Mouse (Mus musculus) neural tube, embryonic 10.5 days (tissue): ENCODE results near the gene Rabgef1.

Experiments
- DNase-seq: peaks from one replicate; pipeline ENCODE4 v3.0.0-alpha.2; 2017; ENCODE audit warnings: low spot score; ENCODE audit errors: extremely low spot score

The Rabgef1 gene

DNA sequence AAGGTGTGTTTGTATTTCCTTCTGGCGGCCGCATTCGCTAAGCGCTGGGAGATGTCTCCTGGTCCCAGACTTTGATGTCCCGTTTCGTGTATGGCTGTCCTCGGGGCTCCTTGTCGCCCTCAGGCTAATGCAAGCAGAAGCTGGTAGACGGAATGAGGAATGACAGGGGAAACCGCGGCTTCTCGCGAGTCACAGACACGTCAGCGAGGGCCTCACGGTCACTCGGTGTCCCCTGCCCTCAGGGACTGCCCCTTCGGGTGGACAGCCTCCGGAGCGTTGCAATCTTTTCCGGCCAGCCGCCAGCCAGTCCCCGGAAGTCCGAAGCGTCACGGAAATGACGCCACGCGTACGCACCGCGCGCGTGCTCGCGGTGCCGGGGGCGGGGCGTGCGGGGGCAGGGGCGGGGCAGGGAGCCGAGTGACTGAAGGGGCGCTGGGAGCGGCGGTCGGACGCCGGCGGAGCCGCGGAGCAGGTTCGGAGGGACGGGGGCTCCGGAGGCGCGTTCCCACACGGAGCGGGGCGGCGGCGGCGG, at the start of gene Rabgef1:
Gene Rabgef1, plus strand, starts transcription at position 376 of the 532 bp plus-strand sequence.
- DNase-seq, result peak; percentile 97

DNA sequence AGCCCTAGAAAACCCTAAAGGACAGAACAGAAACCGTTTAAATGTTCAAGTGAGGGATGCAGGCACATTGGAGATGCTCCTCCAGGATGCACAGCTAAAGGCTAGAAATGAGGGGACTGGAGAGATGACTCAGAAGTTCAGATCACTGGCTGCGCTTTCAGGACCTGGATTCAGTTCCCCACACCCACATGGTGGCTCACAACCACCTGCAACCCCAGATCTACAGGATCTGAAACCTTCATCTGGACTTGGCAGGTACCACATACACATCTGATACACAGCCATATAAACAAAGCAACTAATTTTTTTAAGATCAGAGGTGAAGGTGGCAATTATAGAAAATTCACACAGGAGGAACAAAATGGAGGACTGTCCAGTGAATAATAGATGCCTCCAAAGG, 49.2 kb upstream of the Rabgef1 start:
- DNase-seq, result no peak

DNA sequence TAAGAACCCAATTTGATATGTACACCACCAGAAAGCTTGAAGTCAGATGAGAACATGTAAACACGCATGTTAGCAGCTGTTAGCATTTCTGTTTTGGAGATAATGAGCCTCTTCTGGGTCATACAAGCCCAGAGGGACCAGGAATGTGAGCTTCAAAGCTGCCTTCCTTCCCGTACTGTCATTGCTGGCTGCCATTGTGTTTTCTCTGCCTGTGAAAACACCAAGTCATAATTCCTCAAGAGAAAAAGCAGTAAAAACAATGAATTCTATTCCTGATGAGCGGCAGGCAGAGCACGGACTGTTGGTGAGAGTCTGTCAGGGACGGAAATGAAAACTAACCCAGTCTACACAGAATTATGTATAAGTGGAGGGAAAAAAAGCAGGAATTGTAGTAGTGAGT, 47.3 kb upstream of the Rabgef1 start:
- no peak for DNase-seq

DNA sequence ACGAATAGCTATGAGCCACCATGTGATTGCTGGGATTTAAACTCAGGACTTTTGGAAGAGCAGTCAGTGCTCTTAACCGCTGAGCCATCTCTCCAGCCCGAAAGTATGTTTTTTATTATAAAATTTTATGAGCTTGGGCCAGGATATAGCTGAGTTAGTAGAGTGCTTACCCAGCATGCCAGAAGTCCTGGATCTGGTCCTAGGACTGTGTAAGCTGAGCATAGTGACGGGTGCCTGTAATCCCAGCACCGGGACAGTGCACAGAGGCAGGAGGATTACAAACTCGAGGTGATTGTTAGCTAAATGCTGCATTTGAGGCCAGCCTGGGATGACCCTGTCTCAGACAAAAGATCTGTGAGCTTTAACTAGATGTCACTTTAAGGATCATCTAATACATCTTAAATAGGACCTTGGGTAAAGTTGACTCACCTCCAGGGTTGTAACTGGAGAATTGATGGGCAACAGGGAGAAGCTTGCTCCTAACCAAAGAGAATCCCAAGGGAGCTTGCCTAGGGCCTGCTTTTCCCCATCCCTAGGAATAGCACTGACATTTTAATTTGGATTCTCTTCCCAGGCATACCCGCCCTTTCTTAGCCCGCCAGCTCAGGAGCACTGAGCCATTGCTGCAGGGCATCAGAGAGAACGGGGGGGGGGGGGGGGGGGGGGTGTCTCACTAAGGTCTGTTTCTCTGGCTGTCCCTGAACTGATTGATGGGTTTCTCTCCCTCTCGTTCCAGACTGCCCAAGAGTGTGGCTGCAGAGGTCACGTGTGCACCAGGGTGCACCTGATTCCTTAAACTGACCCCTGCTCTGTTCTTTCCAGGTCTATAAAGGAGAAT, 42.7 kb upstream of the Rabgef1 start:
- no peak for DNase-seq

DNA sequence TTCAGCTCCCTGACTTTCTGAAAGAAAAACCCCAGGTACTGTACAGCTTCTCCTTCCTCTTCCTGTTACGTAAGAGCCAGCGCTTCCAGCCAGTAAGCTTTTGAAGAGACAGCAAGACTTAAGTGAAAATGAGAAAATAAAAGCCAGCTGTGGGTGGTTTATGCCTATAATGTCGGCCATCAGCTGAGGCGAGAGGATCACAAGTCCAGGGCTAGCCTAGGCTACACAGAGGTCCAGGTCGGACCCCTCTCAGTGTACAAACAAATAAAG, 42.1 kb upstream of the Rabgef1 start:
- no peak for DNase-seq

DNA sequence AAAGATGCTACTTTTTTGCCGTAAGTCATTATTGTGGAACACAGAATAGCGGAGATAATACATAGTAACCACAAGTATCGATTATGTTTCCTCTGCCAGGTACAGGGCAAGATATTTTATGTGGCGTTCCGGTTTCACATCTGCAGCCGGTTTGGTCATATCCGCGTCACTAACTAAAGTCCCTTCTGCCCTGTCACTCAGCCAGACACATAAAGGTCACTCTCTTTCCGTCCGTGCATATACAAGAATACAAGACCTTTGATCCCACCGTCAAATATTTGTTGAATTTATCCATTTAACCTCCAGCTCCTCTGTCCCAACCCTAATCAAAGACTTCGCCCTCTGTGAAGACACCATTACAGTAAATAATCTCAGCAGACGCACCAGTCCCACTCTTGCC, 35.0 kb upstream of the Rabgef1 start:
- no peak for DNase-seq

DNA sequence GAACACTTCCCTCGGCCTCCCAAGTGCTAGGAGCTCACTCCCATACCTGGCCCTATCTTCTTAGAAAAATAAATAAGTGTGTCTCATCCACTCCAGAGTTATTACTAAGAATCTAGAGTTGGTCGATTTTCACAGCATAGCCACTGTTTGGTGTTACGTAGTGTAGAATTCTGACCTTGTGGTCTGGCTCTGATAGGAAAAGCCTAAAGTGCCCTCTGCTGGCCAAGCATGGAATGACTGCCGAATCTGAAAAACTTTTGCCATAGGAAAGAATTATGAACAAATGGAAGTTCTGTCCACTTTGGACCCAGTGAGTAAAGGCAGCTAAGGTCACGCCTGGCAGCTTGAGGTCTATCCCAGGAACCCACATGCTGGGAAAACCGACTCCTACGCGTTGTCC, 32.2 kb upstream of the Rabgef1 start:
- peak; percentile 79 for DNase-seq

DNA sequence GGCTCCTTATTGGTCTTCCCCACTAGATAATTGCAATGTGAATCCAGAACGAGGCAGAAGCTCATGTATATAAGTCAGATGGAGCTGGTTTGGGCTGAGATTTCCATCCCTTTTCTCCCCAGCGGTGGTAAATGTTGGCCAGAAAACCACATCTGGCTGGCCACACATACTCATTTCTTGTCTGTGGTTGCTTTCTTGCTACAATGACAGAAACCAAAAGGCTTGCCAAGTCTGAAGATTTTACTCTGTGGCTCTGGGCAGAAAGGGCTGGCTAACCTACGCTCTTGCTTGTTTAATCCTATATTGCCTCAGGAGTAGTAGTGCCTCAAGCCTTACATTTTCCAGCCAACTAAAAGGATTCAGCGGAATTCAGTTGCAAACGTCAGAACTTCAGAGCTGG, 30.5 kb upstream of the Rabgef1 start:
- no peak for DNase-seq

DNA sequence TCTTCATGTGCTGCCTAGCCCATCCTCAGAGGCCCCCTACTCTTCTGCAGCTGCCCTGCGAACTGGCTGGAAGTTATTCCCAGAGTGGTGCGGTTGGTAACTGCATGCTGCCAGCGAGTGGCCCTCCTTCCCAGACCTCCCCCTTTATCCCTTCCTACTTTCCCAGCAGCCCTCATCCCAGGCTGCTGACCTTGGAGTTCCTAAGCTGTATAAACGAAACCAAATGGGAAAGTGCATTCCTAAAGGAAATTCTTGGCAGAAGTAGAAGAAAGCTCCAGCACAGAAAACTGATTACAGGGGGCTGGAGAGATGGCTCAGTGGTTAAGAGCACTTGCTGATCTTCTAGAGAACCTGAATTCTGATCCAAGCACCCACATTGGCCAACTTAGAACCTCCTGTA, 29.6 kb upstream of the Rabgef1 start:
- no peak for DNase-seq

DNA sequence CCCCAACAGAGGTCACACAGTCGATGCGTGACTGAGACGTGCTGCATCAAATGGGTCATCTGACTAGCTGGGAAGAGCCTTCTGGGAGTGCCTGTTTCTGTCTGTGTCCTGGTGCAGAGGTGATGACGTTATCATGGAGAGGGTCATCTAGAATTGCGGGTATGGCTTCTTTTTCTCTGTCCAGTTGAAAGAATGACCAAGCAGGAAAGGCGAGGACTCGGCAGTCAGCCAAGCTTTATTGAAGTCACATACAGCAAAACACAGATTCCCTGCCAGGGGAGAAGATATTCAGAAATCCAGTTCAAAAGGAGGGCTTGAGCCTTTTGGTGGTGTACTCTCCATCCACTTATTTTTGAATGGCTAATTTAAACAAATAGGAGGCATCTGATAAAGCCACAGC, 28.5 kb upstream of the Rabgef1 start:
- DNase-seq, result no peak

DNA sequence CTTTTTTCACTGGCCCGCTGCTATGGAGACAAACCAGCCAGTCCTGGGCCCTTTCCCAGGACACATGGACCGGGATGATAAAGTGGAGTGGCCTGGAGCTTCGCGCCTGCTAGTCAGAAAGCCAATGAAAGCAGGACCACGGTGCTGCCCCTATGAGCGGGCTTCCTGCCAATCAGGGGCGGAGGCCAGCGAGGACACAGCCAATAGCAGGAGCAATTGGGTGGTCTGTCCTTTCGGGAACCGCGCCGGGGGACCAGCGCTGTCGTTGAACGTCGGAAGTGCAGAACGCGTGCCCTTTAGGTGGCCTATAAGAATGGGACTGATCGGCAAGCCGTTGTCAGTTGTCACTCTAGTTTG, 27.6 kb upstream of the Rabgef1 start:
- DNase-seq, result peak; percentile 70

DNA sequence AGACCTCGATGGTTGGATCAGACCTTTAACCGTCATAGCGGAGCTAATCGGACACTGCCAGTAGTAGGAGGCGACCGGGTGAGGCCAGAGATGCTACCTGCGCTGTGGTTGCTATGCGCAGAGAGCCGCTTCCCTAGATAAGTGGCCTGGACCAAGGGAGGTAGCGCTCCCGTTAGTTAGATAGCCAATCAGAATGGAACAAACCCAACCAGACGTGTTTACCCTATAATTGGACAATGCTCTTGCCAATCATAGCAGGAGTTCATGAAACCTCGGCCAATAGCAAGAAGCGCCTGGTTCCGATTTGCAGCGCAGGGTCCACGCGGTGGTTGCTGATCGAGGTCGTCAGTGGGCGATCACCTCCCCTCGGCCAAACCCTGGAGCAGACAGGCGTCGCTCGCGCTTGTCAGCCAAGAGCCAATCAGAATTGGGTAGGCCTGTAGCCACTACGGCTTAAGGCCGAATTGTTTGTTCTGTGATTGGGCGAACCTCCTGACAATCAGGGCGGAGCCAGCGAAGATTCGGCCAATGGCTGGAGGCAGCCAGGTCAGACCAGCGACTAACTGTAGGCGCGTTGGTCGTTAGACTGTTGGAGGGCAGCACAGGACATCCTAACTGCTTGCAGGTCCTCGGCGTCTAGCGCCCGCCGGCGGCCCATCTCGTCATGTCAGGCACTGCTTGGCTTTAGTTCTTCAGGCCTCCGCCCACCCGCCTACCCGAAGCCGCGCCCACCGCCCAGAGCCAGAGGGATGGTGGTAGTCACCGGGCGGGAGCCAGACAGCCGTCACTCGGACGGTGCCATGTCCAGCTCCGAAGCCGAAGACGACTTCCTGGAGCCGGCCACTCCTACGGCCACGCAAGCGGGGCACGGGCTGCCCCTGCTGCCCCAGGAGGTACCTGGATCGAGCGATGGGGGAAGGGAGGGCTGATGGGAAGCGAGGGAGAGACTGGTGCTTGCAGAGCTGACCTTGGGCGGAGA, 27.0 kb upstream of the Rabgef1 start, which contains the start of gene Kctd7:
Gene Kctd7, plus strand, starts transcription at position 528 of the 979 bp plus-strand sequence.
- DNase-seq, result peak; percentile 95

DNA sequence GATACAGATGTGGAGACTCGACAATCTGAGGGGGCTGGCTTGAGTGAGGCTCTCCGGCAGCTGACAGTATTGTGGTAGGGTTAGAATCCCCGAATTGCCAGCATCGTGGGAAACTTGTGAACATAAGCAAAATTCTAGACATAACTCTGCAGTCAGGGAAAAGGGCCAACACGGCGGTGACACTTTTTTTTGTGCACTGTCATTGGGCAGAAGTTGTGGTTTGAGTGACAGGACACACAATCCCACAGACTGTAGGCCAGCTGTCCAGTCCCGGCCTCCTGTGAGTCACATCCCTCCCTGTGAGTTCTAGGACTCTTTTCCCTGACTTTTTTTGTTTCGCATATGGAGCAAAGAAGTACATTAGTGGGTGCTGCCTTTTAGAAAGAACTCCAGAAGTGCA, 25.6 kb upstream of the Rabgef1 start:
- no peak for DNase-seq

DNA sequence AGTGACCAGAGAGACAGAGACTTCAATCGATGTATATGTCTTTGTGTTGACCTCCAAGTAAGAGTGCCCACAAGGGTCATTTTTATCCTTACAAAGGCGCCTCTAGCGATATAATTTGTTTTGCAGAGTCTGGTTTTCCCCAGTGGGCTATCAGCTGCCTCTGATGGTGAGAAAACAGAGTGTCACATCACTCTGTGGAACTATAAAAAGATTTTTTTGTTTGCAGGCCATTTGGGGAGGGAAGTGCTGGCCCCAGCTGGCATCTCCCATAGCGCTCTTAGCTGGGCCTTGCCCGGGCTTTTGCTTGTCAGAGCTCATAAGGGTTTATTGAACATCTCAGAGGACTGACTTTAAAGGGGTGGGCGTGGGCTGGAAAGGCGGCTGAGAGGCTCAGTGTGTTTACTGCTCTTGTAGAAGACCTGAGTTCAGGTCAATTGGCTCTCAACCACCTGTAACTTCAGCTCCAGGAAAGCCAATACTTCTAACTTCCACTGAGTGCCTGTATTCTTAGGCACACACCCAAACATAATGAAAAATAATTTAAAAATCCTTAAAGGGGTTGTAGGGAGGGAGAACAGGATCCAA, 21.8 kb upstream of the Rabgef1 start:
- no peak for DNase-seq

DNA sequence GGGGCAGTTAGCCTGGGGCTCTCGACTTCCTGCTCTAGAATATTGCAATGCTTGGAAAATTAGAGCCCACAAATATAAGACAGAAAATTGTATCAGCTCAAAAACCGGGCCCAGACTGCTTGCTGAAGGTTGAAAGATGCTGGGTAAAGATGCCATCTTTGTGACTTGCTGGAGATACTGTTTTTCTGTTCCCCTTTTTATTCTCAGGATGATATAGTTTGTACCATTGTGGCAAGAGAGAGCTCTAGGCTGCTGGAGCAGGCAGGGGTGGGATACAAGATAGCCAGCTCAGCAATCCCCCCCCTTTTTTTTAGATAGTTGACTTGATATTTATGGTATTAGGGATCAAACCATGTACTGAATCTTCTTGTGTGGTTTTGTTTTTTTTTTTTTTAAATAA, 17.3 kb upstream of the Rabgef1 start:
- no peak for DNase-seq

DNA sequence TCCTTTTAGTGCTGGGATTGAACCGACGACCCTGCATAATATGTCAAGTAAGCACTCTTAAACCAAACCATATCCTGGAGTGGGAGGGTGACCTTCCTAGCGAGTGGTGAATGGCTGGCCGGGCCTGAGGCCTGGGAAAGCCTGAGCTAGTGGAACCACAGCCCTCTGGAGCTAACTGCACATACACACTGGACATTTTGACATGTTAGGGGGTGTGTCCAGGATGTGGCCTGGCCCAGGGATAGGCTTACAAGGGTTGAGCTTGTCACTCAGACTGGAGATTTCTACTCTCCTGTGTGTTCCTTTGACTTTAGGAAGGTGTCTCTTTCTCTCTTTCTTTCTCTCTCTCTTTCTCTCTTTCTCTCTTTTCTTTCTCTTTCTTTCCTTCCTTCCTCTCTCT, 13.1 kb upstream of the Rabgef1 start:
- DNase-seq, result no peak

DNA sequence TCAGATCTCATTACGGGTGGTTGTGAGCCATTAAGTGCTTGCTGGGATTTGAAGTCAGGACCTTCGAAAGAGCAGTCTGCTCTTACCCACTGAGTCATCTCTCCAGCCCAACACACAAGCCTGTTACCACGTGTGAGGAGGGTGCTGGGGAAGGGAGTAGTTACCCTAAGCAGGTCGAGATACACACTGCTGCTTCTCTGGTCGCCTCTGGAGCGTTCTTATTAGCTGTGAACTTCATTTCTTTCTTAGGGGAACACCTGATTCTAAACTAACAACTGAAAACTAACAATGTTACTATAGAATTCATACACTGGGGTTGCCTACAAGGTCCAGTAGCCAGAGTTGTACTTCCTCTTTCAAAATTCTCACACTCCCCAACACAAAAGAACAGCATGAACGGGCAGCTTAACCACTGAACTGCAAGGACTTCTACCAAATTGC, 11.8 kb upstream of the Rabgef1 start:
- no peak for DNase-seq

DNA sequence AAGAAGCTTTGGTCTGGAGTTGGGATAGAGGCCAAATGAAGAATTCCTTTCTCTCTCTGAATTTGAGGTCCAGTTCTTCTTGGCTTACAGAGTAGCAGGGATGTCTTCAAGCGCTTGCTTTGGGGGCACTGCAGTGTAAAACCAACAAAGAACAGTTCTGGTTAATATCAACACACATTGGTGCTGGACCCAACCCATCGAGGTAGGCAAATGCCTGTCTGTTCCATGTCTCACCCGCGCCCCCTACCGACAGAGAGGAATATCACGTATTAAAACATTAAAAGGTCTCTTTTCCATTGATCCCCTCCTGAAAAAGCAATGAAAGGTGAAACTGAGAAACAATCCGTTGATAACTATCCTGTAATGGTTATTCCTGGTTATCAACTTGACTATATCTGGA, 7.9 kb upstream of the Rabgef1 start:
- DNase-seq, result peak; percentile 62

DNA sequence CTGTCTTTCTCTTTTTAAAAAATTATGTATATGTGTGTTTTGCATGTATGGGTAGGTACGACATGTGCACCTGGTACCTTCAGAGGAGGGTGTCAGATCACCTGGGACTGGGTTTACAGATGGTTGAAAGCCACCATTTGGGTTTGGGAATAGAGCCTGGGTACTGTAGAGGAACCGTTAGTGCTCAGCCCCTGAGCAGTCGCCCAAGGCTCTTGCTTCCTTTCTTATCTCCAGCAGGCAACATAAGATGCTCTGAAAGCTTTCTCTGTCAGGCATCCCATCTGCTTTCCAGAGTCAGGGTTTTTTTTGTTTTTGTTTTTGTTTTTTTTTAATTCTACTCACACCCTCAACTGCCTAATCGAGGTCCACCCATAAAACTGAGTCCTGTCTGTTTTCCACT, 6.4 kb upstream of the Rabgef1 start:
- DNase-seq, result no peak

DNA sequence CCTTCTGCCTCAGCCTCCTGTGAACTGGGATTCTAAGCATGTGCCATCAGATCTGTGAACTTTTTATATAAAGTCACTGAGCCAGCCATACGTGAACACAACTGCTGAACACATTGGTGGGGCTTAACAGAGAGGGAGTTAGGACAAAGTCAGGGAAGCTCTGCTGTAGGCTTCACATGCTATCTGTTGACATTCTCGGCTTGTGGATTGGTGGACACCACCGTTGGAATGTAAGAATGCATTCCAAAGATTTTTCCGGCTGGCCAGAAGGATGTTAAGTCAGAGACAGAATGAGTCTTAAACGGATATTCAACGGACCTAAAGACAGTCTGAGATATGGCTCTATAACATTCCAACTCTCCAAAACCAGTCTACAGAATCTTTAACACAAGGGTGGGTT, 2.5 kb upstream of the Rabgef1 start:
- no peak for DNase-seq

DNA sequence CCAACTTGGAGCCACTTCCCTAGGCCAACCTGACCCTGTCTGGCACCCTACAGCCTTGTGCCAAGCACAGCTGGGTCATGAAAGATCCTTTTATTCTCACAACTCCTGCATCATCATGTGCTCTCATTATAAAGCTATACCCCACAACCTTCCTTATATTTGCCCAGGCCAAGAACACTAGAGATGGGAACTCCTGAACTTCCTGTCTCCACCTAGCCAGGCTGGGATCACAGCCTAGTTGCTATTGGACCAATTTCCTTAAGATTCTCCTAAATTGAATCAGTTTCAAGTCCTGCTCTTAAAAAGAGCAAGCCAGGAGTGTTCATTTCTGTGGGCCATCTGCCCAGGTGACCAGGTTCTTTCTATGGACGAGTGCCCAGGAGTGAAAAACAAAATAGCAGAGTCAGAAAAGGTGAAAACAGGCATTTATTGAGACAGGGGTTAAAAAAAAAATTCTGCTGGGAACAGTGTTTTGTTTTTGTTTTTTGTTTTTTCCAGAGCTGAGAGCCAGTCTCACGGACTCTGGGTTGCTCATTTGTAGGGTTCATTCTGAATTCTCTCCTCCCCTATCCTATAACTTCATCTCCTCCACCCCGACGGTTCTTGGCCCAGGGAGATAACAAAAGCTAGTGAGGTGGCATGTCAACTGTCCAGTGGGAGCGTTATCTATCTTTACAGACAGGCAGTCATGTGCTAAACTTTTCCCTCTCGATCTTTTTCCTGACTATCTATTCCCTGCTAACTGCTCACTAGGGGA, 754 bp upstream of the Rabgef1 start:
- DNase-seq, result no peak
